Mouse (Mus musculus) monocyte, adult 59 days (primary cell): Measurements from ENCODE around the gene Cyp2a22. TPM values are rescaled to one million over a fixed set of nuclear protein-coding genes. Genes with fewer than 3 reads are reported as not detected.

Source experiments
- total RNA-seq, 2 experiments: library from RNA; stranded (reverse); gene quantifications; one replicate each; pipeline ENCODE4 v1.2.4; 2023

The Cyp2a22 gene
- not detected for total RNA-seq

GRCm38 (mm10) chr7:26939262-26939661 lies at the start of gene Cyp2a22:
TSS of gene Cyp2a22 (minus strand) at chr7:26939384.

Other genes with a start within 250 kb of the Cyp2a22 start
- gene Cyp2b19, start 182.2 kb downstream of the Cyp2a22 start, total RNA-seq: not detected
- gene Cyp2g1, start 130.5 kb downstream of the Cyp2a22 start, total RNA-seq: not detected
- gene Cyp2a5, start 104.1 kb downstream of the Cyp2a22 start, total RNA-seq: not detected
- not detected for gene Cyp2a12, start 89.7 kb upstream of the Cyp2a22 start, total RNA-seq
- under 1 TPM in 1 of 2 experiments, not detected in 1; 0.27 TPM for gene Cyp2f2, start 180.5 kb upstream of the Cyp2a22 start, total RNA-seq
- not detected for gene Cyp2t4, start 214.3 kb upstream of the Cyp2a22 start, total RNA-seq
- gene Egln2, start 227.4 kb upstream of the Cyp2a22 start, total RNA-seq: 10 to 100 TPM; 66.9 to 70.2 TPM
- 10 to 100 TPM; 83.6 to 86.1 TPM for gene Rab4b, start 239.5 kb upstream of the Cyp2a22 start, total RNA-seq
- not detected for gene Gm21983, start 241.7 kb upstream of the Cyp2a22 start, total RNA-seq
- gene Mia, start 241.8 kb upstream of the Cyp2a22 start, total RNA-seq: not detected